Mouse (Mus musculus) erythroblast, embryonic 14.5 days (primary cell): ENCODE measurements around the gene Dlg2. TPM values are rescaled to one million over a fixed set of nuclear protein-coding genes. Genes with fewer than 3 reads are reported as not detected.

ENCODE experiments used
- H3K27me3 ChIP-seq: 2 replicates; pipeline ENCODE4 v1.6.1; 2012; ENCODE audit warnings: inconsistent platforms; ENCODE audit not compliant: control insufficient read depth
- H3K36me3 ChIP-seq: 2 replicates; pipeline ENCODE4 v1.6.1; 2012; ENCODE audit warnings: mild to moderate bottlenecking, inconsistent platforms; ENCODE audit not compliant: control insufficient read depth
- H3K4me1 ChIP-seq: 2 replicates; pipeline ENCODE4 v1.6.1; 2012; ENCODE audit warnings: inconsistent platforms; ENCODE audit not compliant: control insufficient read depth
- H3K4me3 ChIP-seq: replicated peaks from 2 replicates; pipeline ENCODE3; 2012; ENCODE audit warnings: moderate library complexity, mild to moderate bottlenecking, inconsistent platforms
- H3K9me3 ChIP-seq: 2 replicates; pipeline ENCODE4 v1.6.1; 2012; ENCODE audit warnings: low read length, inconsistent platforms, mixed read lengths; ENCODE audit not compliant: control insufficient read depth
- GATA1 ChIP-seq: IDR thresholded peaks from 2 replicates; pipeline ENCODE4 v1.6.1; 2012; ENCODE audit warnings: low read length, inconsistent platforms, mixed read lengths
- TAL1 ChIP-seq: IDR thresholded peaks from 3 replicates; pipeline ENCODE4 v1.6.1; 2012; ENCODE audit warnings: low read length, inconsistent platforms, mixed read lengths
- polyA plus RNA-seq: library from polyadenylated mRNA; stranded (reverse); fragments of >175 nt; gene quantifications from 2 replicates; pipeline ENCODE4 v1.2.3, GENCODE M21; 2012

Dlg2 gene
- polyA plus RNA-seq, 1 experiment = not detected

- no peak overlapping the region for H3K4me3 ChIP-seq
- no peaks in the 10 kb centered on the region for H3K36me3 ChIP-seq
- H3K4me1 ChIP-seq = no peaks in the 10 kb centered on the region
- H3K27me3 ChIP-seq = no peaks in the 10 kb centered on the region
- no peaks in the 10 kb centered on the region for H3K9me3 ChIP-seq
- TF ChIP-seq GATA1 = no peak
- no peak for TF ChIP-seq TAL1
Measured at GRCm38 (mm10) chr7:91818004-91818403, 1341.5 kb downstream of the Dlg2 start.

DNA sequence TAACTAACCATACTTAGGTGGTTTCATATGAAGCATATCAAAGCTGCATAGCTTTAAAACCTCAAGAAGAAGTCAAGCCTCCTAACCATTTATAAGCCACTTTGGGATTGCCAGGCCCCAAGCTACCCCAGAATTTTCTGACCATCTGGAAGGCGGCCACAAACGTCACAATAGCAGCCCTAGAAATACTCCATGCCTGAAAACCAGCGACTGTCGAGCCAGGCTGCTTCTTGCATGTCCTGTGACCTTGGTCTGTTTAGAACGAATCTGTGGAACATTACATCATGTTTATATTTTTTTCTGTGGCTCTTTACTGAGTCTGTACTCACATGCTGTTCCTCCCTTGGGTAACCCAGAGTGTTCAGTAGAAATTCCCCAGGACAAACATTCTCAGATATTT lies 1355.7 kb downstream of the Dlg2 start:
- no peak for TF ChIP-seq TAL1
- TF ChIP-seq GATA1 = no peak
- H3K4me3 ChIP-seq = no peak overlapping the region
- no peaks in the 10 kb centered on the region for H3K4me1 ChIP-seq
- H3K27me3 ChIP-seq = no peaks in the 10 kb centered on the region
- no peaks in the 10 kb centered on the region for H3K36me3 ChIP-seq
- H3K9me3 ChIP-seq = no peaks in the 10 kb centered on the region

DNA sequence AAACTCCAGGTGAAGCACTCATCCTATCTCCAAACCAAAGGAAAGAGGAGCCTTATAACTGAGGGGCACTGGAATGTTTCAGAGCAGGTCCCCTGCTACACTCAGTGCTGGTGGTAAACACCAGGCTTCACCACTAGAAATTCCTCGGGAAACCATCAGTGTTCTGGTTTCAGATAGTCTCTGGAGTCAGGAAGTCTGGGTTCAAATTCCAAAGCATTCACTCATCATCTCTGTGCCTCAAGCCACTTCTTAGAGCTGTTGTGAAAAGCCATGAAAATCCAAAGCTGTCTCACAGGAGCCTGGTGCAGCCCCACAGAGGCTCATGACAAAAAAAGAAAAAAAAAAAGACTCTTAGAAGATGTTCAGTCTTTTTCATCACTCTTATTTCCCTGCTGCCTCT lies 1369.3 kb downstream of the Dlg2 start:
- TF ChIP-seq TAL1 = no peak
- TF ChIP-seq GATA1 = no peak
- no peak overlapping the region for H3K4me3 ChIP-seq
- H3K36me3 ChIP-seq = no peaks in the 10 kb centered on the region
- no peaks in the 10 kb centered on the region for H3K4me1 ChIP-seq
- H3K9me3 ChIP-seq = no peaks in the 10 kb centered on the region
- H3K27me3 ChIP-seq = no peaks in the 10 kb centered on the region

DNA sequence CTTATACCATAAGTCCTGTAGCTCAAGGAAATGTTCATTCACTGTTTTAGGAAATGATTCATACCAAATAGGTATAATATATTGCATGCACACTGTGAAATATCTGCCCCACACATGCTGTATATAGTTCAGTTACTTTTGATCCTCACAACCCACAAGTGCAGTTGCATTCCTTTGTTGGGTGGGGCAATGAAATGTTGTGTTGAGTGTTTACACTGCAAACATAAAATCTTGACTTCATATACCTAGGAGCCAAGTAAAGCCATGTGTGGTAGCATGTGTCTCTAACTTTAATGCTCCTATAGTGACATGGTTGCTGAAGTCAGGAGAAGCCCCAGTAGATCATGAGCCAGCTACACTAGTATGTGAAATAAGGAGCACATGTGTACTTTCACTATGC lies 1372.9 kb downstream of the Dlg2 start:
- H3K4me1 ChIP-seq = no peaks in the 10 kb centered on the region

DNA sequence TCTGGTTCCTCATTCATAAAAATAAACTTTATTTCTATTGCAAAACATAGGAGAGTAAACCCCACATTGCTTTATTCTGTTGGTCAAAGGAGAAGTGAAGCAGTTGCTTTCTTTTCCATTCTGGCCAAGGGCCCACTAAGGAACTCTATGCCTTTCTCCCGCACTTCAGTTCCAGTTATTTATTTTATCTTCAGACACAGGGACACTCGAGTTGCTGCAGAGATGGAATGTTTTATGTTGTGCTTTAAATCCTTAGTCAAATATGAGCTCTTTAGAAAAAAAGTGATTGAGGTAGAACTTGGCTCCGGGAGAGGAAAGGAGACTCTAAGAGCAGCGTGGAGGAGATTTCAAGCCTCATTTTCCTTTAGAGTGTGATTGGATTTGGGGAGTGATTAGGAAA lies 1377.2 kb downstream of the Dlg2 start:
- Histone ChIP-seq H3K4me3 (no peak overlapping the region), H3K27me3 (no peaks in the 10 kb centered on the region), H3K4me1 (no peaks in the 10 kb centered on the region), H3K9me3 (no peaks in the 10 kb centered on the region), H3K36me3 (no peaks in the 10 kb centered on the region)
- TF ChIP-seq TAL1 = no peak
- no peak for TF ChIP-seq GATA1

More for the DNA sequence above, 1372.9 kb downstream of the Dlg2 start:
- no peaks in the 10 kb centered on the region for H3K27me3 ChIP-seq
- TF ChIP-seq TAL1 = no peak
- no peak for TF ChIP-seq GATA1
- no peaks in the 10 kb centered on the region for H3K36me3 ChIP-seq
- no peak overlapping the region for H3K4me3 ChIP-seq
- no peaks in the 10 kb centered on the region for H3K9me3 ChIP-seq

GRCm38 (mm10) chr7:91856931-91857330 lies 1380.5 kb downstream of the Dlg2 start:
- no peaks in the 10 kb centered on the region for H3K36me3 ChIP-seq
- no peak for TF ChIP-seq TAL1
- no peak for TF ChIP-seq GATA1
- no peaks in the 10 kb centered on the region for H3K27me3 ChIP-seq
- H3K4me1 ChIP-seq = no peaks in the 10 kb centered on the region
- no peaks in the 10 kb centered on the region for H3K9me3 ChIP-seq
- no peak overlapping the region for H3K4me3 ChIP-seq

- no peaks in the 10 kb centered on the region for H3K4me1 ChIP-seq
- no peaks in the 10 kb centered on the region for H3K9me3 ChIP-seq
- TF ChIP-seq TAL1 (no peak), GATA1 (no peak)
- no peak overlapping the region for H3K4me3 ChIP-seq
- no peaks in the 10 kb centered on the region for H3K27me3 ChIP-seq
- H3K36me3 ChIP-seq = no peaks in the 10 kb centered on the region
Measured at GRCm38 (mm10) chr7:91862806-91863531, 1386.5 kb downstream of the Dlg2 start.

DNA sequence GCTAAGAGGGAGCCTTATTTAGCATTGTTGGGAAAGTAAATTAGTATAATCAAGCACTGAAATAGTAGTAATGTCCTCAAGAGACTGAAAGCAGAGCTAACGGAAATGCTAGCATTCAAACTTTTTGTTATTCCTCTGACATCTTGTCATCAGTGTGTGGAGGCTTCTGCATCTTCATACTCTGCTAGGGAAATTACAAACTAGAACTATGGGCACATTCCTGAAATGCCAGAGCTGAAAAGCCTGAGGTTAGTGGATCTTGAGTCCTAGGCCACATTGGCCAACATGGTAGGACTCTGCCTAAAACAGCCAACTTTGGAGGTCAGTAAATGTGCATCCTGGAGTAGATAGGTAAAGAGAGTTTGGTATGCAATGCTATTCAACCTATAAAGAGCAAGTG lies 1392.4 kb downstream of the Dlg2 start:
- Histone ChIP-seq H3K4me1 (no peaks in the 10 kb centered on the region), H3K9me3 (no peaks in the 10 kb centered on the region), H3K4me3 (no peak overlapping the region), H3K27me3 (no peaks in the 10 kb centered on the region), H3K36me3 (no peaks in the 10 kb centered on the region)
- TF ChIP-seq GATA1 (no peak), TAL1 (no peak)

- no peaks in the 10 kb centered on the region for H3K27me3 ChIP-seq
- H3K36me3 ChIP-seq = no peaks in the 10 kb centered on the region
- no peaks in the 10 kb centered on the region for H3K9me3 ChIP-seq
- TF ChIP-seq TAL1 = no peak
- TF ChIP-seq GATA1 = no peak
- no peak overlapping the region for H3K4me3 ChIP-seq
- H3K4me1 ChIP-seq = no peaks in the 10 kb centered on the region
Measured at GRCm38 (mm10) chr7:91876831-91877230, 1400.4 kb downstream of the Dlg2 start.

- H3K4me3 ChIP-seq = no peak overlapping the region
- H3K9me3 ChIP-seq = no peaks in the 10 kb centered on the region
- no peaks in the 10 kb centered on the region for H3K4me1 ChIP-seq
- H3K27me3 ChIP-seq = no peaks in the 10 kb centered on the region
- H3K36me3 ChIP-seq = no peaks in the 10 kb centered on the region
- no peak for TF ChIP-seq GATA1
- TF ChIP-seq TAL1 = no peak
Measured at GRCm38 (mm10) chr7:91877804-91878203, 1401.3 kb downstream of the Dlg2 start.
